8 mouse cellular contexts compared by ENCODE assay signal in genomic region chr7:80387033-80387632, GRCm38 (mm10). TPM values are rescaled to one million over a fixed set of nuclear protein-coding genes. Genes with fewer than 3 reads are reported as not detected.
DNase-seq lines count a peak whose midpoint lies in the region; ATAC-seq and TF ChIP-seq lines count a peak whose summit lies in the region.

No protein-coding gene starts in this region.

- DNase-seq in liver, adult 2 months (ENCODE audit: extremely low read depth, low read depth, low spot score), result peak; percentile 67
- no peak for DNase-seq in liver
- DNase-seq in limb, embryonic 11.5 days (ENCODE audit: low spot score), result peak; percentile 49
- no peak for DNase-seq in layer of hippocampus, adult 11-12 months (ENCODE audit: low spot score)
- DNase-seq in urinary bladder, postnatal 36 days (ENCODE audit: low spot score in 2 of 2), result no peak
- DNase-seq in urinary bladder, postnatal 4 days (ENCODE audit: low spot score in 2 of 2), result no peak

- peak overlapping the region; percentile 54 for H3K27ac ChIP-seq in liver, adult 2 months (replicated peaks; ENCODE audit: insufficient read depth, low read depth, low read length)
- peak overlapping the region; percentile 76 for H3K27ac ChIP-seq in heart, embryonic 11.5 days (ENCODE audit: low read depth, low read length)
- H3K27ac ChIP-seq in limb, embryonic 11.5 days (replicated peaks; ENCODE audit: low read depth, low read length), result peak overlapping the region; percentile 76
- H3K27ac ChIP-seq in midbrain, embryonic 12.5 days (replicated peaks), result peak overlapping the region; percentile 52; the same call in 1 of the 2 replicates

- no peak for TF ChIP-seq POLR2A in liver, adult 2 months (IDR thresholded peaks at IDR 0.05; ENCODE audit: extremely low read depth, insufficient read depth, low read length)

- peak overlapping the region; percentile 60 for H3K4me3 ChIP-seq in liver, adult 2 months (ENCODE audit: insufficient read depth, low read depth, low read length)
- peak overlapping the region; percentile 43 for H3K4me3 ChIP-seq in heart, embryonic 11.5 days (ENCODE audit: low read depth, low read length)
- H3K4me3 ChIP-seq in limb, embryonic 11.5 days (ENCODE audit: low read depth, low read length), result peak overlapping the region; percentile 37
- peak overlapping the region; percentile 25; the same call in 1 of the 2 replicates for H3K4me3 ChIP-seq in midbrain, embryonic 12.5 days

- 18% methylated on average over 17 of the region's 17 CpGs for WGBS in liver, adult 2 months
- WGBS in heart, embryonic 11.5 days (ENCODE audit: insufficient replicate concordance), result 22% methylated on average over 17 of the region's 17 CpGs
- WGBS in limb, embryonic 11.5 days, result 36% methylated on average over 17 of the region's 17 CpGs
- WGBS in midbrain, embryonic 12.5 days, result 30% methylated on average over 17 of the region's 17 CpGs

- H3K4me1 ChIP-seq in liver, adult 2 months (ENCODE audit: control insufficient read depth, insufficient read depth, low read length), result peaks cover 3% of the 10 kb centered on the region; the same call in 1 of the 2 replicates
- peaks cover 24% of the 10 kb centered on the region for H3K4me1 ChIP-seq in heart, embryonic 11.5 days (ENCODE audit: control insufficient read depth, insufficient read depth, low read length)
- H3K4me1 ChIP-seq in limb, embryonic 11.5 days (ENCODE audit: control insufficient read depth, insufficient read depth, low read length), result peaks cover 17% of the 10 kb centered on the region
- H3K4me1 ChIP-seq in midbrain, embryonic 12.5 days, result peaks cover 25% of the 10 kb centered on the region

- peak overlapping the region; percentile 74 for H3K4me2 ChIP-seq in heart, embryonic 11.5 days
- peak overlapping the region; percentile 70 for H3K4me2 ChIP-seq in limb, embryonic 11.5 days (ENCODE audit: low read depth, severe bottlenecking)
- peak overlapping the region; percentile 49 for H3K4me2 ChIP-seq in midbrain, embryonic 12.5 days (replicated peaks)

- H3K9me3 ChIP-seq in heart, embryonic 11.5 days (replicated peaks; ENCODE audit: control insufficient read depth, low read length), result no peaks in the 10 kb centered on the region
- H3K9me3 ChIP-seq in limb, embryonic 11.5 days (ENCODE audit: control insufficient read depth, low read length), result no peaks in the 10 kb centered on the region
- no peaks in the 10 kb centered on the region for H3K9me3 ChIP-seq in midbrain, embryonic 12.5 days

- ATAC-seq in heart, embryonic 11.5 days (replicated peaks; ENCODE audit: insufficient number of reproducible peaks, low FRiP score, low TSS enrichment), result no peak
- ATAC-seq in limb, embryonic 11.5 days (ENCODE audit: insufficient number of reproducible peaks, low FRiP score, low TSS enrichment, low read depth), result no peak; the same call in 1 of the 2 replicates
- ATAC-seq in midbrain, embryonic 12.5 days (ENCODE audit: low FRiP score, low read depth), result no peak

- H3K27me3 ChIP-seq in liver, adult 2 months (ENCODE audit: control insufficient read depth, insufficient read depth, low read length), result no peaks in the 10 kb centered on the region
- H3K27me3 ChIP-seq in heart, embryonic 11.5 days (ENCODE audit: control insufficient read depth, insufficient read depth, low read length), result peaks cover 5% of the 10 kb centered on the region; the same call in 1 of the 2 replicates
- no peaks in the 10 kb centered on the region for H3K27me3 ChIP-seq in limb, embryonic 11.5 days (ENCODE audit: control insufficient read depth, insufficient read depth, low read length)
- peaks cover 27% of the 10 kb centered on the region for H3K27me3 ChIP-seq in midbrain, embryonic 12.5 days

- no peaks in the 10 kb centered on the region for H3K79me2 ChIP-seq in liver, adult 2 months (ENCODE audit: control insufficient read depth, insufficient read depth, low read length)

- peaks cover 9% of the 10 kb centered on the region; the same call in 1 of the 2 replicates for H3K36me3 ChIP-seq in liver, adult 2 months (ENCODE audit: control insufficient read depth, insufficient read depth, low read length)
- H3K36me3 ChIP-seq in heart, embryonic 11.5 days (ENCODE audit: control insufficient read depth, insufficient read depth, low read length), result peaks cover 11% of the 10 kb centered on the region
- peaks cover 16% of the 10 kb centered on the region; the same call in 1 of the 2 replicates for H3K36me3 ChIP-seq in limb, embryonic 11.5 days (ENCODE audit: control insufficient read depth, insufficient read depth, low read length)
- peaks cover 20% of the 10 kb centered on the region for H3K36me3 ChIP-seq in midbrain, embryonic 12.5 days

- peak overlapping the region; percentile 78 for H3K9ac ChIP-seq in liver, adult 2 months (ENCODE audit: low read depth, low read length)
- peak overlapping the region; percentile 79 for H3K9ac ChIP-seq in heart, embryonic 11.5 days (ENCODE audit: low read depth, low read length)
- peak overlapping the region; percentile 71 for H3K9ac ChIP-seq in limb, embryonic 11.5 days (ENCODE audit: low read length)
- H3K9ac ChIP-seq in midbrain, embryonic 12.5 days (replicated peaks), result peak overlapping the region; percentile 51; the same call in 1 of the 2 replicates

- TF ChIP-seq CTCF in liver, adult 2 months (IDR thresholded peaks at IDR 0.05; ENCODE audit: low read depth, low read length), result no peak

RNA-seq across cellular contexts. Expression of gene Fes, which starts 0.6 kb away (rescaled TPM):
- 4.6 and 9.9 TPM in 2 replicates for total RNA-seq in liver, adult 2 months (2014; rRNA removed)
- polyA plus RNA-seq in liver, adult 2 months (2012; rRNA removed), result 5.8 and 9.6 TPM in 2 replicates
- 4.7 and 7.1 TPM in 2 replicates for polyA plus RNA-seq in heart, embryonic 11.5 days (2014; fragmentation: Nextera tagmentation; extraction: Ambion mirVana)
- polyA plus RNA-seq in limb, embryonic 11.5 days (2014; fragmentation: Nextera tagmentation; extraction: Ambion mirVana), result 7.6 and 8.4 TPM in 2 replicates
- polyA plus RNA-seq in midbrain, embryonic 12.5 days (2016; fragmentation: Nextera tagmentation; extraction: Ambion mirVana), result 7.1 and 11.3 TPM in 2 replicates

RNA-seq across cellular contexts. Expression of gene Man2a2, which starts 16.0 kb away (rescaled TPM):
- total RNA-seq in liver, adult 2 months (2014; rRNA removed), result 9.3 and 13.2 TPM in 2 replicates
- polyA plus RNA-seq in liver, adult 2 months (2012; rRNA removed), result 26.5 and 45.6 TPM in 2 replicates
- polyA plus RNA-seq in heart, embryonic 11.5 days (2014; fragmentation: Nextera tagmentation; extraction: Ambion mirVana), result 12.3 and 12.7 TPM in 2 replicates
- 12.5 and 15.1 TPM in 2 replicates for polyA plus RNA-seq in limb, embryonic 11.5 days (2014; fragmentation: Nextera tagmentation; extraction: Ambion mirVana)
- 23.1 and 26.0 TPM in 2 replicates for polyA plus RNA-seq in midbrain, embryonic 12.5 days (2016; fragmentation: Nextera tagmentation; extraction: Ambion mirVana)

RNA-seq across cellular contexts. Expression of gene Furin, which starts 18.1 kb away (rescaled TPM):
- 26.5 and 42.6 TPM in 2 replicates for total RNA-seq in liver, adult 2 months (2014; rRNA removed)
- 152 and 163 TPM in 2 replicates for polyA plus RNA-seq in liver, adult 2 months (2012; rRNA removed)
- polyA plus RNA-seq in heart, embryonic 11.5 days (2014; fragmentation: Nextera tagmentation; extraction: Ambion mirVana), result 16.0 and 23.5 TPM in 2 replicates
- 9.2 and 10.0 TPM in 2 replicates for polyA plus RNA-seq in limb, embryonic 11.5 days (2014; fragmentation: Nextera tagmentation; extraction: Ambion mirVana)
- 4.0 and 5.6 TPM in 2 replicates for polyA plus RNA-seq in midbrain, embryonic 12.5 days (2016; fragmentation: Nextera tagmentation; extraction: Ambion mirVana)

RNA-seq across cellular contexts. Expression of gene Hddc3, which starts 44.2 kb away (rescaled TPM):
- total RNA-seq in liver, adult 2 months (2014; rRNA removed), result 6.9 and 8.7 TPM in 2 replicates
- polyA plus RNA-seq in liver, adult 2 months (2012; rRNA removed), result 28.3 and 58.2 TPM in 2 replicates
- polyA plus RNA-seq in heart, embryonic 11.5 days (2014; fragmentation: Nextera tagmentation; extraction: Ambion mirVana), result 13.3 and 15.7 TPM in 2 replicates
- polyA plus RNA-seq in limb, embryonic 11.5 days (2014; fragmentation: Nextera tagmentation; extraction: Ambion mirVana), result 25.7 and 27.5 TPM in 2 replicates
- 24.3 and 24.8 TPM in 2 replicates for polyA plus RNA-seq in midbrain, embryonic 12.5 days (2016; fragmentation: Nextera tagmentation; extraction: Ambion mirVana)

RNA-seq across cellular contexts. Expression of gene Unc45a, which starts 46.3 kb away (rescaled TPM):
- 8.6 and 8.9 TPM in 2 replicates for total RNA-seq in liver, adult 2 months (2014; rRNA removed)
- polyA plus RNA-seq in liver, adult 2 months (2012; rRNA removed), result 19.1 and 21.5 TPM in 2 replicates
- polyA plus RNA-seq in heart, embryonic 11.5 days (2014; fragmentation: Nextera tagmentation; extraction: Ambion mirVana), result 11.3 and 15.6 TPM in 2 replicates
- polyA plus RNA-seq in limb, embryonic 11.5 days (2014; fragmentation: Nextera tagmentation; extraction: Ambion mirVana), result 34.7 and 38.0 TPM in 2 replicates
- polyA plus RNA-seq in midbrain, embryonic 12.5 days (2016; fragmentation: Nextera tagmentation; extraction: Ambion mirVana), result 51.4 and 54.9 TPM in 2 replicates

Comparison
In these comparisons a context has a peak if more than half of its experiments do, and no peak if none do; other contexts are left out.
1. DNase-seq: peak in liver, adult 2 months (single experiment) and limb, embryonic 11.5 days (single experiment); none in liver (single experiment), layer of hippocampus, adult 11-12 months (single experiment), urinary bladder, postnatal 36 days (0 of 2) and urinary bladder, postnatal 4 days (0 of 2).
2. Peak in every context shown above with its lines, with median percentiles within 50 percentile points of each other: H3K27ac ChIP-seq, H3K4me3 ChIP-seq, H3K9ac ChIP-seq and H3K4me2 ChIP-seq.